Mouse (Mus musculus) stomach, postnatal 0 days (tissue): Measurements from ENCODE around the gene Il10.

Experiments used
- CTCF ChIP-seq: IDR thresholded peaks from 2 replicates; pipeline ENCODE4 v1.5.1; 2016; ENCODE audit warnings: antibody characterized with exemption, low read depth, mild to moderate bottlenecking, moderate library complexity
- EP300 ChIP-seq: optimal IDR thresholded peaks from 2 replicates; pipeline ENCODE3; 2016; ENCODE audit warnings: antibody characterized with exemption

- TF ChIP-seq CTCF (no peak), EP300 (no peak)
Measured at GRCm38 (mm10) chr1:131030261-131030660, 10.6 kb downstream of the Il10 start.
